8 mouse cellular contexts compared by ENCODE assay signal in the genomic region with DNA sequence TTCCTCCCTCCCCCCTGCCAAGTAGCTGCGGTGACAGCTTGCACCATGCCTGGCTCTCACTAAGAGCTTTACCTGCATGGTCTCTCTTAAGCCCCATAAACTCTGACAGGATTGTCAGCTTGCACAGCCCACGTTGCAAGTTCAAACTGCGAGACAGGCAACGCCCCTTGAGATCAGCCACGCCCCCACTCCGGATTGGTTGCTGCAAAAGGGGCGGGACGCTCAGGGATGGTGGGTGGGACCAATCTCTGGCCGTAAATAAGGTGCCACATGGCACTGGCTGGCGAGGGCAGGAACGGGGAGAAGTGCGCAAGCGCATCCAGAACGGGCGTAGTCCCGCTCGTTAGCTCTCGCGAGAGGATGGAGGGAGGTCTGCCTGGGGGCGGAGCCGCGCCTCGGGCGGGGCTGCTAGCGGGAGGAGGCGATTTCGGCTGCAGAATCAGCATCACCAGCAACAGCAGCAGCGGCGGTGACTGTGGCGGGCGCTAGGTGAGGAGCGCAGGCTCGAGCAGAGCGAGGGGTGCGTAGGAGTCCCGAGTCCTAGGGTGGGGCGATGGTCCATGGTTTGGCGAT. TPM values are rescaled to one million over a fixed set of nuclear protein-coding genes. Genes with fewer than 3 reads are reported as not detected.
DNase-seq lines count a peak whose midpoint lies in the region; ATAC-seq and TF ChIP-seq lines count a peak whose summit lies in the region.

A gene (plus strand): TSS at position 343 of the 573 bp plus-strand sequence.

- H3K9me3 ChIP-seq in ES-E14 (ENCODE audit: control insufficient read depth, insufficient read depth, low read depth, low read length) = no peaks in the 10 kb centered on the region
- no peaks in the 10 kb centered on the region for H3K9me3 ChIP-seq in forebrain, embryonic 15.5 days

- DNase-seq in ES-E14 (ENCODE audit: low read depth, low spot score) = peak; percentile 99
- DNase-seq in cerebellum, adult 11-12 months = peak; percentile 99
- peak; percentile 98 for DNase-seq in heart, postnatal 25 days (ENCODE audit: low spot score)
- peak; percentile 99 for DNase-seq in layer of hippocampus, adult 18-20 months (ENCODE audit: low spot score in 2 of 2)
- peak; percentile 99 for DNase-seq in lung, adult 2 months
- DNase-seq in thymus, adult 18-20 months = peak; percentile 99

- no peaks in the 10 kb centered on the region for H3K36me3 ChIP-seq in ES-E14 (ENCODE audit: control insufficient read depth, insufficient read depth, low read length, poor library complexity, severe bottlenecking)
- H3K36me3 ChIP-seq in forebrain, embryonic 15.5 days = no peaks in the 10 kb centered on the region

- no peak for TF ChIP-seq CTCF in lung, adult 2 months (IDR thresholded peaks at IDR 0.05; ENCODE audit: insufficient read depth, low read length)

- no peaks in the 10 kb centered on the region for H3K27me3 ChIP-seq in forebrain, embryonic 15.5 days

- peak within 1 kb of the TSS; percentile 63 for H3K4me2 ChIP-seq in forebrain, embryonic 15.5 days (replicated peaks)

- peak within 1 kb of the TSS; percentile 78 for H3K4me3 ChIP-seq in ES-E14 (ENCODE audit: insufficient read depth in 1 of 2, low read depth in 1 of 2, low read length in 2 of 2, poor library complexity in 1 of 2, severe bottlenecking in 1 of 2)
- H3K4me3 ChIP-seq in forebrain, embryonic 15.5 days = peak within 1 kb of the TSS; percentile 58
- peak within 1 kb of the TSS; percentile 86 for H3K4me3 ChIP-seq in lung, adult 2 months (replicated peaks; ENCODE audit: extremely low read depth, low read depth, low read length)

- in situ Hi-C loops in ES-E14 (cut with MboI; ENCODE audit: low sequenced_read_pairs in 2 of 2, unreplicated experiment in 2 of 2) = no loop called here

- peak within 1 kb of the TSS; percentile 74 for H3K9ac ChIP-seq in ES-E14 (ENCODE audit: insufficient read depth, low read depth, low read length, poor library complexity, severe bottlenecking)
- peak within 1 kb of the TSS; percentile 56 for H3K9ac ChIP-seq in forebrain, embryonic 15.5 days (replicated peaks)

- ATAC-seq in forebrain, embryonic 15.5 days (replicated peaks) = peak; percentile 92
- ATAC-seq in neutrophil, adult 5-6 weeks (ENCODE audit: extremely low read depth, insufficient number of reproducible peaks, low FRiP score, poor library complexity, severe bottlenecking) = peak; percentile 84

- H3K27ac ChIP-seq in ES-E14 (ENCODE audit: insufficient read depth, low read depth, low read length, poor library complexity, severe bottlenecking) = peak within 1 kb of the TSS; percentile 14; the same call in 1 of the 2 replicates
- peak within 1 kb of the TSS; percentile 66 for H3K27ac ChIP-seq in forebrain, embryonic 15.5 days (replicated peaks)

- H3K4me1 ChIP-seq in ES-E14 (ENCODE audit: control insufficient read depth in 2 of 2, insufficient read depth in 2 of 2, low read length in 2 of 2, poor library complexity in 1 of 2) = peaks cover 0 to 34% of the 10 kb centered on the region in 2 experiments; a peak in 2 of 4 replicates
- peaks cover 51% of the 10 kb centered on the region for H3K4me1 ChIP-seq in forebrain, embryonic 15.5 days
- peaks cover 31% of the 10 kb centered on the region for H3K4me1 ChIP-seq in lung, adult 2 months (ENCODE audit: control insufficient read depth, insufficient read depth, low read length)

- peak; percentile 87; the same call in 1 of the 2 replicates for TF ChIP-seq POLR2A in lung, adult 2 months (IDR thresholded peaks at IDR 0.05; ENCODE audit: borderline replicate concordance, extremely low read depth, low read depth, low read length)

- under 1% methylated on average over 38 of the region's 38 CpGs for WGBS in forebrain, embryonic 15.5 days
- under 1% methylated on average over 38 of the region's 38 CpGs for WGBS in lung, adult 2 months

- intact Hi-C loops in heart, postnatal 25 days (cut with DNase I) = no loop called here

TF ChIP-seq in ES-E14, 5 proteins besides CTCF, POLR2A, EP300 and RAD21:
- peak; percentile 93 for TF ChIP-seq CHD2 (IDR thresholded peaks at IDR 0.05; ENCODE audit: low read depth, low read length)
- TF ChIP-seq MAFK (IDR thresholded peaks at IDR 0.05; ENCODE audit: insufficient read depth, low read depth, low read length) = 0 out of 2 replicates have a peak, but pooled peaks have one; percentile 30
- TF ChIP-seq ZNF384 (IDR thresholded peaks at IDR 0.05; ENCODE audit: low read depth, low read length) = no peak
- 0 out of 2 replicates have a peak, but pooled peaks have one; percentile 52 for TF ChIP-seq HCFC1 (IDR thresholded peaks at IDR 0.05; ENCODE audit: borderline replicate concordance, insufficient read depth, low read length)
- TF ChIP-seq ZC3H11A (IDR thresholded peaks at IDR 0.05; ENCODE audit: borderline replicate concordance, low read depth, low read length) = no peak

RNA-seq across cellular contexts. Expression of the gene that starts here (rescaled TPM):
- total RNA-seq in ES-E14 (2012; rRNA removed) = 34.8 and 35.9 TPM in 2 replicates
- polyA plus RNA-seq in forebrain, embryonic 15.5 days (2015; fragmentation: Nextera tagmentation; extraction: Ambion mirVana) = 19.0 and 19.4 TPM in 2 replicates
- 1 to 10 TPM; 6.1 to 6.9 TPM for total RNA-seq in heart, postnatal 25 days (2021)
- 10 to 100 TPM; 18.4 to 18.8 TPM for total RNA-seq in layer of hippocampus, adult 18-20 months (2021)
- polyA plus RNA-seq in lung, adult 2 months (2012; rRNA removed) = 49.6 and 60.5 TPM in 2 replicates
- 24.9 and 30.5 TPM in 2 replicates for total RNA-seq in neutrophil, adult 5-6 weeks (2017)

Comparison
In these comparisons a context has a peak if more than half of its experiments do, and no peak if none do; other contexts are left out.
1. Peak in every context shown above with its lines: DNase-seq, ATAC-seq, H3K4me3 ChIP-seq and H3K27ac ChIP-seq.